Mouse (Mus musculus) fibroblast of lung, adult 2 months (primary cell): ENCODE results near the gene Abcc8.
A peak's percentile ranks its signal among the peaks of the same experiment; 100 is the strongest.

ENCODE experiments used
- DNase-seq: peaks from one replicate; pipeline ENCODE4 v3.0.0-alpha.2; 2011; ENCODE audit warnings: low read depth

Gene Abcc8

GRCm38 (mm10) chr7:46154498-46155488 lies 25.0 kb downstream of the Abcc8 start:
- DNase-seq = no peak

DNA sequence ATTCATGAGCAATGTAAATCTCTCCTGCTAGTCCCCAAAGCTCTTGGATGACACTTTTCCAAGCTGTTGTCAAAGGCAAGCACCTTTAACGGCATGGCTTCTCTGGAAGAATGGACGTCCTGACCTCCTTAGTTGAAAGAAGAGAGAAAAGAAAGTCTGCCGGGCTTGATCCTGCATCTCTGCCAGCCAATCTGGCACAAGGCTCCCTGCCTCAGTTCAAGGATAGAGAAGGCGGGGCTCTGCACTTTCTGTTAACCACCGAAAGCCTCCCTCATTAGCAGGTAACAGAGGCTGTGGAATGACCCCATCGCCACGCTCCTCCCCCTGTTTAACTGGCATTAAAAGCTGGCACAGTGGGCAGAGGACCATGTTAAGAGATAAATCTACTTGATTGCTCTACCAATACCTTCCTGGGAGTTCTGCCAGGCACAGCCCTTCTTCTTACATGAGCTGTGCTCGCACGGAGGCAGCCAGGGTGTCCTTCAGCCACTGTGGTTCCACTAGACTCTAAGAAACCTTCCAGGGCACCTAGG lies 26.9 kb downstream of the Abcc8 start:
- DNase-seq = no peak

DNA sequence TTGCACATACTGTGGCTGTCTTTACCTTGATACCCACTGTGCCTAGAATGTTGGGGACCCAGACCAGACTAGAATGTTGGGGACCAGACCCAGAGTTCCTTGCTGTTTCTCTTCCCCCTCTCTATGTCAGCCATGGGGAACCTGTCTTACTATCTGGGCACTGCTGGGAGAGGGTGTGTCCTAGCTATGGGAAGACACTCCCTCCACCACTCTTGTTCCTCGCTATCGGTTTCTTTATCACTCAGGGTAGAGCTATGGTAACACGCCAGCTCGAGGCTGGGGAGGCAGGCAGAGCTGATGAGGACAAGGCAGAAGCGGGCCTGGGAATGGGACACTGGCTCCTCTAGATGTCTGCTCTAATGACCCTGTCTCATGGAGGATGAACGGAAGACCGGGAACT lies 32.4 kb downstream of the Abcc8 start:
- no peak for DNase-seq

DNA sequence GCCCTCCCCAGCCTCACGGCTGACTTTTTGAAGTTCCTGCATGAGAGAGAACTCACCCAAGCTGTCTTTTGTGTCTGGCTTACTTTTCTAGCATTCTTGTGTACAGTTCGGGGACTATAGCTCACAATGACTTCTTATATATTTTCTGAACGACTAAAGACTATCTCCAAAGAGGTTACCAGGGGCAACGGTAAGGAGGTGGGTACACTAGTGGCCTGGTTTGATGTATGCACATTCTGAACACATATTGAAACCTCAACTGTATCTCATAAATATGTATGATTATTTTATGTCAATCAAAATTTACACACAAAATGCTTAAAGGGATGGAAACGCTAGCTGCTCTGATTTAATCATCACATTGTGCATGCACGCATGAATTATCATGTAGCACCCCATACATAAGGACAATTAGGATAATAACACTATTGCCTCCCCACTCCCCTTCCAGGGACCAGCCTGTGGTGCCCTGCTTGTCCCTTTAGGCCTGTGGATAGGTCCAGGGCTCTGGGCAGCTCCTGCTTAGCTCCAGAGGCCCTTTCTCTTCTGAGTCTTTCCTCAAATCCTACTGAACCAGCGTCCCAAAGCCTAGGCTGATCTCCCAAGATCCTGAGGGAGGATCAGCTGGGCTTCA lies 33.0 kb downstream of the Abcc8 start:
- DNase-seq = no peak

DNA sequence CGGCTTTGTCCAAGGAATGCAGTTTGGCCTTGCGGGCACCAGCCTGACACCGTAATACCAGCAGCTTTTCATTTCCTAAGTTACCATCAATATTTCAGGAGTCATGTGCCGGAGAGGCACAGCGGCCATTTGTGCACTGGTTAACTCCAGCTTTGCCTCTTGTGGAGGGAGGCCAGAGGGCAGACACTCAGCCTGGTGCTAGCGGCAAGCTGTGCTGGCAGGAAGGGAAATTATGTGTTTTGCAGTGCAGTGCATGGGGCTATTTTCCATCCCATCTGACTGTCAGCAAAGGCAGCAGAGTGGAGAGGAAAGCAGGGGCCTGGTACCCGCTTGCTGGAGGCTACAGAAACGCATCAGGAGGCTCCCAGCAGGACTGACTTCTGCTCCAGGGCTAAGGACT lies 35.8 kb downstream of the Abcc8 start:
- DNase-seq = no peak

- DNase-seq = no peak
Measured at GRCm38 (mm10) chr7:46138329-46138930, 41.4 kb downstream of the Abcc8 start.

DNA sequence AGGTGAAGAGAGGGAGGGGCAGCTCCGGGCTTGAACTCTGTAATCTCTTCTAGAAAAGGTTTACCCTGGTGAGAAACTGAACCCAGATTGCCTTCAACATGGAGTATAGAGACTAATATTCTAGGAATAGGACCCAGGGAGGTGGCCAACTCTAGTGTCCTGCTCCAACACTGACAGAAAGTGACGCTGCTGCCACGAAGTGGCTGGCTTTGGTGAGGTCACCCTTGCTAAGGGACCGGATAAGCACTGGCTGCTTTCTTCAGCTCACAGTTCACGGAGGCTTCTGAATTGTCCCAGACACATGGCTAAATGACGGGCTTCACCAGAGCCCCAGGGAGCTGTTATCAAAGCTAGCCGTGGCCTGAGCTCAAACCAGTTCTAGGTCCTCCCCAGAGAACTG lies 46.0 kb downstream of the Abcc8 start:
- DNase-seq = no peak

GRCm38 (mm10) chr7:46132229-46132628 lies 47.6 kb downstream of the Abcc8 start:
- DNase-seq = no peak

DNA sequence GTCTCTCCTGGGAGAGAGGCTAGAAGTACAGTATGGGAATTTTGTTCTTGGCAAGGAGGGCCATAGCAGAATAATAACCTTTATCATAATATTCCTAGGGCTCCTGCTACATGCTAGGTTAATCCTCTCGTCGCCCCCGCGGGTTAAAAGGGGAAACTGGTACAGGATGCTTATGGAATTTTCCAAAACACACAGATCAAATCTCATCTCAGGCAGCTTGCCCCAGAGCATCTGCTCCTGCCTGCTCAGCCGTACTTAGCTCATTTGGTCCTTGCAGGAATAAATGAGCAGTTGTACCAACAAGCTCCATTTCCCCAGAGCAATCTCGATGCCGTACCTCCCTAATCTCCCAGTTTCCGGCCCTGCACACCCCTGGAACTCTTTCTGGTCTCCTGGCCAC lies 48.0 kb downstream of the Abcc8 start:
- no peak for DNase-seq

DNA sequence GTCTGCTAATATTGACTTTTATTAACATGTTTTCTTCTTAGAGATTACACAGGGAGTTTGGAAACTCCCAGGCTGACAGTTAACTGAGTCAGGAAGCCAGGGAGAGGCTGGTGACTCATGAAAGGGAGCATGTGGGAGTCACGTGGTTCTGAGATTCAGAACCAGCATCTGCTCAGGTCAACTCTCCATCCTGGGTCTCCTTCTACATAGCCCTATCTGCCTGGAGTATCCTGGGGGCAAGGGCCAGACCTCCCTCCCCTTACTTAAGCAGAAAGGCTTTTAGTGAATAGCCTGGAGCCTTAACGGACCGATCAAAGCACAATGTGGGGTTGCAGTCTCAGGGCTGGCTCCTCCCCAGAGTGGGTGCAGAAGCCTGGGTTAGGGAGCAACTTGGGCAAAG lies 48.6 kb downstream of the Abcc8 start:
- peak; percentile 70 for DNase-seq

GRCm38 (mm10) chr7:46130723-46131122 lies 49.1 kb downstream of the Abcc8 start:
- no peak for DNase-seq

- DNase-seq = no peak
Measured at GRCm38 (mm10) chr7:46129463-46130179, 50.2 kb downstream of the Abcc8 start.

DNA sequence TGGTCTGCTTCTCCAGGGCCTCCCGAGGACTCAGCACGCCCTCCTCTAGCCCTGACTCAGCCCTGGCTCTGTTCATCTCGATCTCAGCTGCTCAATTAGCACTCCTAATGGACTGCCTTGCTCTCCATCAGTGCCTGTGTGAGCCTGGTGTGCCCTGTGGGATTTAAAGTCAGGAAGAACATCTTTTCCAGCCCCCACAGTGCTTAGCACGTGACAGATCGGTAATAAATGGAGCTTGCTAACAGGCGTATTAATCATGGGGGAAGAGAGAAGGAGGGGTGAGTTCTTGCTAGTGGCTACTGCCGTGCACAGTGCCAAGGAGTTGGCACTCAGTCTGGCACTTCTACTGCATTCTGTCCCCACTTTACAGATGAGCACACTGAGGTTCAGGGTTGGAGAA lies 51.6 kb downstream of the Abcc8 start:
- DNase-seq = no peak

DNA sequence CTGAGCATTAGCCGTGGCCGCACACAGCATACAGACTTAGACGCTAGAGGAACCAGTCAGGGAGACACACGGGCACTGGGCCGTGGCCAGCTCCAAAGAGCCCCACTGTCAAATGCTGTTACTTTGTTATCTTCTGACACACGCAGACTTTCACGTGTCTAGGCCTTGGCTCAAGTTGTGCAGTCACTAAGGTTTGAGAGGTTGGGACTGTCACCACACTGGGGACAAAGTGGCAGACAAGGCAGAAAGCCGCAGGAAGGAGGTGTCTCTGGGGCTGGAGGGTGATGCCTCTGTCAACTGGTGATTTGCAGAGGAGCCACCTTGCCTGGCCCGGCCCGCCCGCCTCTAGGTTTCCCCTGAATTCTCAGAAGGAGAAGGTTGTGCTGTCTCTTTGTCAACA lies 54.5 kb downstream of the Abcc8 start:
- no peak for DNase-seq

- DNase-seq = no peak
Measured at GRCm38 (mm10) chr7:46124460-46124859, 55.4 kb downstream of the Abcc8 start.

- DNase-seq = no peak
Measured at GRCm38 (mm10) chr7:46122964-46123363, 56.9 kb downstream of the Abcc8 start.

DNA sequence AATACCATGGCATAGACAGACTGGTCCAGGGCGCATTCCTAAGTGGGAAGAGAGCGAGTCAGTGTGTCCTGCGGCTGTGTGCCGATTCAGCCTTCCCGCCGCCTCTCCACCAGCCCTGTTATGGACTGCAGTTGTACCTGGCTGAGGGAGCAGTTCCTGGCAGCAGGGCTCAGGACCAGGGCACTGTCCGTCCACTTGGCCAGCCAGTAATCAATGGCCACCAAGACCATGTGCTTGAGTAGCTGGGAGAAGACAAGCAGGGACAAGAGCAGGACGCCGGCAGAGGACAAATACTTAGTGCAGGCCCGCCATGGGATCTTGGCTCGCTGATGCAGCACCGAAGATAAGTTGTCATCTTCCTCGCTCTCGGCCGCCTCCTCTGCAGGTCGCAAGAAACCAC lies 62.8 kb downstream of the Abcc8 start:
- DNase-seq = no peak

GRCm38 (mm10) chr7:46116118-46116581 lies 63.7 kb downstream of the Abcc8 start:
- no peak for DNase-seq

DNA sequence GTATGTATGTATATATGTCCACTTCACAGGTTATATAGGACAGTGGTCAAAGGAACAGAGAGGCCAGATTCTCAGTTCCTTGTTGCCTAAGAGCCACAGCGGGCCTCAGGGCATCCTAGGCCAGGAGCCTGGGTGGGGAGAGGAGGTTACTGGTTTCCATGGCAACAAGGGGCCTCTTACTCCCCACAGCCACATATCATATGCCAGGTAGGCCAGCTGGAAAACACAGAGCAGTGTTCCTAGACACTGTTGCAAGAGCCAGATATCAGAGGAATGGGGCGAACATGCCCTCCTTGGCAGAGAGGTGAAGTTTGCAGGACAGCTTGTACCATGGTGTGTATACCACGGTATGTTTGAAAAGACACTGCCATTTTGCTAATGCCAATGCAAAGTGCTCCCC lies 66.4 kb downstream of the Abcc8 start:
- no peak for DNase-seq

DNA sequence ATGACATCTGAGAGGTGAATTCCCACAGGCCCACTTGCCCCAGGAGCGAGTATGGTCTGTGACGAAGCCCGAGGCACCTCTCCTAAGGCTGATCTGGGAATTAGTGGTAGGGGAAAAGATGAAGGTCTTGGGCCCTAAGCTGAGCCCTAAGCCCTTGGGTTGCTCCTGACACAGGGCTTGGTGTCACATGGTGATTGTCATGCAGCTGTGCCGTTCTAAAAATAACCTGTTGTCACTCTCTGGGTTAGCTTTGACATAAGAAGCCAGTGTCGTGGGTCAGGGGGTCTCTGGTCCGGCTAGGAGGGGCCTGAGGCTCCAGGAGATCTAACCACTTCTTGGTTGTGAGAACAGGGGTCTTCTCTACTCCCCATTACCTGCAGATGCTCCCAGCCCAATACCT lies 67.9 kb downstream of the Abcc8 start:
- no peak for DNase-seq

GRCm38 (mm10) chr7:46111212-46111817 lies 68.5 kb downstream of the Abcc8 start:
- DNase-seq = no peak

DNA sequence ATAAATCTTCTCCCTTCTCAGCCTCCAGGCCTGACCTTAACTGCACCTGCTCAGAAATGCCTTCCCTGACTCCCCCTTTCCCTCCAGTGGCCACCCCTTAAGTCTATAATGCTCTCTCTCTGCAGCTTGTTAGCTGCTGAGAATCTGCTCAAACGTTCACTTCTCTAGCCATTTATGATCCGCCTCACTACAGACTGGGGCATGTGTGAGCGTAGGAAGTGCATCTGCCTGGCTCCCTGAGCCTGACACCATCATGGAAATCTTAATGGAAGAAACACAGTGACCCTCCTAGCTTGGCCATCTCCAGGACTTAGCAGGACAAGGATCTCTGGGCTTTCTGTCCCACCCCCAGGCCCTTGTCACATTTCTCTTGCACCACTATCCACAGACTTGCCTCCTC lies 69.8 kb downstream of the Abcc8 start:
- DNase-seq = no peak
